Mouse (Mus musculus) liver, embryonic 15.5 days (tissue): ENCODE data around the gene Gm34653. TPM values are rescaled to one million over a fixed set of nuclear protein-coding genes. Genes with fewer than 3 reads are reported as not detected.
"Not testable (repeated sequence)": the region's sequence is repeated elsewhere in the genome, so short reads cannot be mapped to it uniquely, and the experiment has no call there.

Source experiments
- ATAC-seq: fragments of 200-750 bp; cut with Nextera tagmentation; 2 replicates; pipeline ENCODE4 v1.8.0; 2017; ENCODE audit warnings: moderate number of reproducible peaks, mild to moderate bottlenecking, moderate library complexity; ENCODE audit not compliant: insufficient read depth
- H3K27ac ChIP-seq: fragments of 300-500 bp; sonication (generic); replicated peaks from 2 replicates; pipeline ENCODE4 v1.5.1; 2015; ENCODE audit warnings: mild to moderate bottlenecking, inconsistent platforms
- H3K27me3 ChIP-seq: fragments of 300-500 bp; sonication (generic); 2 replicates; pipeline ENCODE4 v1.6.1; 2015; ENCODE audit warnings: mild to moderate bottlenecking, inconsistent platforms
- H3K36me3 ChIP-seq: fragments of 300-500 bp; sonication (generic); replicated peaks from 2 replicates; pipeline ENCODE4 v1.6.1; 2015; ENCODE audit warnings: moderate library complexity, mild to moderate bottlenecking, inconsistent platforms
- H3K4me1 ChIP-seq: fragments of 300-500 bp; sonication (generic); replicated peaks from 2 replicates; pipeline ENCODE4 v1.6.1; 2015; ENCODE audit warnings: inconsistent platforms
- H3K4me2 ChIP-seq: fragments of 300-500 bp; sonication (generic); 2 replicates; pipeline ENCODE4 v1.6.1; 2015; ENCODE audit warnings: moderate library complexity, mild to moderate bottlenecking, inconsistent platforms
- H3K4me3 ChIP-seq: fragments of 300-500 bp; sonication (generic); replicated peaks from 2 replicates; pipeline ENCODE4 v1.5.1; 2015; ENCODE audit warnings: mild to moderate bottlenecking, inconsistent platforms
- H3K9ac ChIP-seq: fragments of 300-500 bp; sonication (generic); 2 replicates; pipeline ENCODE4 v1.6.1; 2015; ENCODE audit warnings: moderate library complexity, mild to moderate bottlenecking, inconsistent platforms
- H3K9me3 ChIP-seq: fragments of 300-500 bp; sonication (generic); replicated peaks from 2 replicates; pipeline ENCODE4 v1.6.1; 2016; ENCODE audit warnings: inconsistent platforms
- WGBS: fragments of 180-500 bp; shearing (Covaris S2); methylation state at CpG from one replicate; pipeline ENCODE4 v1.1.7; 2015; ENCODE audit warnings: mixed read lengths; ENCODE audit not compliant: insufficient replicate concordance; 5-methylcytosine and 5-hydroxymethylcytosine counted together
- polyA plus RNA-seq: library from polyadenylated mRNA; unstranded; fragments of >200 nt; fragmentation: Nextera tagmentation; extraction: Ambion mirVana; gene quantifications from 2 replicates; pipeline ENCODE4 v1.2.1, GENCODE M21; 2015

Gene Gm34653
- polyA plus RNA-seq, 1 experiment from 2014 or later, result not detected

GRCm38 (mm10) chr2:34801516-34802482 is 31.0 kb upstream of the Gm34653 start:
- 6% methylated on average over 39 of the region's 39 CpGs for WGBS
- Histone ChIP-seq H3K27ac (peak overlapping the region; percentile 95), H3K27me3 (no peaks in the 10 kb centered on the region), H3K9ac (peak overlapping the region; percentile 89), H3K4me2 (peak overlapping the region; percentile 72), H3K9me3 (no peaks in the 10 kb centered on the region), H3K4me1 (peaks cover 68% of the 10 kb centered on the region), H3K36me3 (peaks cover 20% of the 10 kb centered on the region), H3K4me3 (peak overlapping the region; percentile 77)
- peak; percentile 80 for ATAC-seq

GRCm38 (mm10) chr2:34802565-34803245 is 30.1 kb upstream of the Gm34653 start:
- H3K27me3 ChIP-seq, H3K9me3 ChIP-seq: not testable (repeated sequence)
- peak overlapping the region; percentile 72 for H3K4me2 ChIP-seq
- ATAC-seq, result peak; percentile 41
- peaks cover 26% of the 10 kb centered on the region for H3K36me3 ChIP-seq
- peak overlapping the region; percentile 77 for H3K4me3 ChIP-seq
- H3K4me1 ChIP-seq, result peaks cover 76% of the 10 kb centered on the region
- peak overlapping the region; percentile 89 for H3K9ac ChIP-seq
- WGBS, result 0% methylated on average over 27 of the region's 32 CpGs
- peak overlapping the region; percentile 95 for H3K27ac ChIP-seq

DNA sequence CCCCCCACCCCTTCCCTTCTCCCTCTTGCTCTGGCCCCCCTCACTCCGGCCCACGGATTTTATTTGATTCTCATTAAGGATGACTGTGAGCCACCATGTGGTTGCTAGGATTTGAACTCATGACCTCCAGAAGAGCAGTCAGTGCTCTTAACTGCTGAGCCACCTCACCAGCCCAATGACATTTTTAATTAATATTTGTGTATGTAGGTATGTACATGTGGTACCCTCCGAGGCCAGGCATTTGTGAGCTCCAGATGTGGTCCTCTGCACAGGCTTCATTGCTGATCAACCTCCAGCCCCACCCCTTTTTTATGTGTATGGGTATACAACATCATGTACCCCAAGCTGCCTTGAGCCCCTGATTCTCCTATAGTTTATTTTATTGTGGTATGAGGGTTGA is 29.1 kb upstream of the Gm34653 start:
- H3K27ac ChIP-seq, result peak overlapping the region; percentile 90
- ATAC-seq, result no peak
- H3K27me3 ChIP-seq, result no peaks in the 10 kb centered on the region
- peak overlapping the region; percentile 33 for H3K9ac ChIP-seq
- no peaks in the 10 kb centered on the region for H3K9me3 ChIP-seq
- 76% methylated on average over 3 of the region's 3 CpGs for WGBS
- peak overlapping the region; percentile 72 for H3K4me2 ChIP-seq
- H3K4me1 ChIP-seq, result peaks cover 75% of the 10 kb centered on the region
- H3K36me3 ChIP-seq, result peaks cover 36% of the 10 kb centered on the region
- H3K4me3 ChIP-seq, result peak overlapping the region; percentile 77

GRCm38 (mm10) chr2:34804172-34804571 is 28.6 kb upstream of the Gm34653 start:
- H3K27me3 ChIP-seq, result no peaks in the 10 kb centered on the region
- peak overlapping the region; percentile 50 for H3K9ac ChIP-seq
- peak overlapping the region; percentile 77 for H3K4me3 ChIP-seq
- H3K9me3 ChIP-seq, result no peaks in the 10 kb centered on the region
- H3K27ac ChIP-seq, result peak overlapping the region; percentile 90
- WGBS, result 85% methylated on average over 2 of the region's 2 CpGs
- peak overlapping the region; percentile 72 for H3K4me2 ChIP-seq
- peaks cover 40% of the 10 kb centered on the region for H3K36me3 ChIP-seq
- H3K4me1 ChIP-seq, result peaks cover 75% of the 10 kb centered on the region
- no peak for ATAC-seq

DNA sequence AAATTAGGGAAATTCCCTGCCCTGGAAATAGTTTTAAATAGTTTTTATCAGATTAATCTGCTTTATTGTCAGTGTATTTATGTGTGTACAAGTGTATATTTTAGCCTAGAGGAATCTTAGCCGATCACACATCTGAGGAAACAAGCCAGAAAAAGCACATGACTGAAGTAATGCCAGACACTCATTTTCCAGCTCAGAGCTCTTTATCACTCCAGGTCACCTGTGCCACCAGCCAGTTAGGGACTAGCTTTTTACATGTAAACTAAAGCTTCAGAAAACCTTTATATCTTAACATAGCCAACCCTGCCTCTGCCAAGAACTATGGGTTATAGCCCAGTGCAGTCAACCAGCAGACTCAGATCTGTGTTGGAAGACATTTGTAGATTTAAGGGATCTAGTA is 28.0 kb upstream of the Gm34653 start:
- H3K27ac ChIP-seq, result peak overlapping the region; percentile 90
- H3K4me3 ChIP-seq, result peak overlapping the region; percentile 77
- H3K4me2 ChIP-seq, result peak overlapping the region; percentile 72
- no peaks in the 10 kb centered on the region for H3K9me3 ChIP-seq
- H3K36me3 ChIP-seq, result peaks cover 46% of the 10 kb centered on the region
- peak overlapping the region; percentile 50; the same call in 1 of the 2 replicates for H3K9ac ChIP-seq
- H3K4me1 ChIP-seq, result peaks cover 79% of the 10 kb centered on the region
- peak; percentile 66 for ATAC-seq
- H3K27me3 ChIP-seq, result no peaks in the 10 kb centered on the region
- WGBS, result 21% methylated on average over 1 of the region's 1 CpGs

DNA sequence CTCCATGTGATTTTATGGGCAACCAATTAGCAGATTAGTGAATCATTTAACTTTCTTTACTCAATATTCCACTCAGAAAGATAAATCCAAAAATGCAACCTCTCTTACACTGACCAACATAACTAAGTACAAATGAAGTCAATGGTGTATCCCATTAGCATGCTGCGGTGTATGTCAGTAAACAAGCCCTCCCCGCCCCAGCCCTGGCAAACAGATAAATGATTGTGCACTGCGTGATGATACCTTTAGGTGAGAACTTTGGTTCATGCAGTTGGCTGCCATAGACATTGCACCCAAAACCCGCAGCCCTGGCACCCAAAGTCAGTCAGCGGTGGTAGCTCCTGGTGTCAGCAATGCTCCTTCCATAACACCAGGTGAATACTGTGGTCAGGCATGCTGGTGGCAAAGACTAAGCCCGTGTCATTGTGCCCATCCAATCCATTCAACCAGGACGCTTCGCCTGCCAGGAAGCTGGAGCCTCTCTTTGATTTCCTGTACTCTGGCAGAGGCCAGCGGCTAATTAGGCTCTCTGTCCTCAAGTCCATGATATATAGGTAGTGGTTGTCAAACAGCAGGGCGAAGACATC is 27.4 kb upstream of the Gm34653 start:
- H3K9ac ChIP-seq, result peak overlapping the region; percentile 50; the same call in 1 of the 2 replicates
- peaks cover 79% of the 10 kb centered on the region for H3K4me1 ChIP-seq
- H3K27me3 ChIP-seq, result no peaks in the 10 kb centered on the region
- peak overlapping the region; percentile 90 for H3K27ac ChIP-seq
- peak overlapping the region; percentile 72 for H3K4me2 ChIP-seq
- WGBS, result 69% methylated on average over 10 of the region's 10 CpGs
- H3K36me3 ChIP-seq, result peaks cover 53% of the 10 kb centered on the region
- H3K9me3 ChIP-seq, result no peaks in the 10 kb centered on the region
- H3K4me3 ChIP-seq, result peak overlapping the region; percentile 22
- ATAC-seq, result peak; percentile 56

GRCm38 (mm10) chr2:34808057-34808456 is 24.8 kb upstream of the Gm34653 start:
- peaks cover 77% of the 10 kb centered on the region for H3K36me3 ChIP-seq
- WGBS, result 37% methylated on average over 2 of the region's 2 CpGs
- no peak overlapping the region for H3K4me2 ChIP-seq
- ATAC-seq, result no peak
- no peak overlapping the region for H3K4me3 ChIP-seq
- H3K9ac ChIP-seq, result no peak overlapping the region
- H3K9me3 ChIP-seq, result no peaks in the 10 kb centered on the region
- no peaks in the 10 kb centered on the region for H3K27me3 ChIP-seq
- peak overlapping the region; percentile 67 for H3K27ac ChIP-seq
- peaks cover 80% of the 10 kb centered on the region for H3K4me1 ChIP-seq

DNA sequence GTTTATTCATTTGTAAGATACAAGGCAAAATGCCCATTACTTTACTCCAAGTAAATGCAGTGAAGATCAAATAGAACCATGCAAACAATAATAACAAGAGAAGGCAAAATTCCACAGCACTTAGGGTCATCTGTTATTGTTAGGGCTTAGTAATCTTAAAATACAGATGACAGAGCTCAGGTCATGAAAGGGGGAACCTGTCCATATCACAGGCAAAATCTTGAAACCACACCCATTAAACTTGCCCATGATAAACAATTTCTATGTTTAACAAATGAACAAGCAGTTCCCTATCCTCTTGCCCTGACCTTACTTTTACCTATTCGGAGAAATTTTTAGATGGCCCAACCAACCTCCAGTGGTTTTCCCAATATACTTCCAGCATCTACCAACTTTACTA is 23.2 kb upstream of the Gm34653 start:
- H3K9me3 ChIP-seq, result no peaks in the 10 kb centered on the region
- H3K9ac ChIP-seq, result no peak overlapping the region; the same call in 1 of the 2 replicates
- peaks cover 89% of the 10 kb centered on the region for H3K36me3 ChIP-seq
- 59% methylated on average over 1 of the region's 1 CpGs for WGBS
- H3K4me3 ChIP-seq, result no peak overlapping the region
- H3K4me2 ChIP-seq, result peak overlapping the region; percentile 27
- peaks cover 68% of the 10 kb centered on the region for H3K4me1 ChIP-seq
- H3K27me3 ChIP-seq, result no peaks in the 10 kb centered on the region
- H3K27ac ChIP-seq, result peak overlapping the region; percentile 76
- ATAC-seq, result no peak

- Histone ChIP-seq H3K9me3 (no peaks in the 10 kb centered on the region), H3K36me3 (peaks cover 95% of the 10 kb centered on the region), H3K27ac (peak overlapping the region; percentile 76), H3K4me2 (0 out of 2 replicates have a peak overlapping the region, but pooled peaks have one; percentile 4), H3K4me3 (no peak overlapping the region), H3K4me1 (peaks cover 66% of the 10 kb centered on the region), H3K27me3 (no peaks in the 10 kb centered on the region), H3K9ac (0 out of 2 replicates have a peak overlapping the region, but pooled peaks have one; percentile 3)
- WGBS, result 57% methylated on average over 3 of the region's 3 CpGs
- peak; percentile 76 for ATAC-seq
Measured at GRCm38 (mm10) chr2:34810775-34811174, 22.0 kb upstream of the Gm34653 start.

DNA sequence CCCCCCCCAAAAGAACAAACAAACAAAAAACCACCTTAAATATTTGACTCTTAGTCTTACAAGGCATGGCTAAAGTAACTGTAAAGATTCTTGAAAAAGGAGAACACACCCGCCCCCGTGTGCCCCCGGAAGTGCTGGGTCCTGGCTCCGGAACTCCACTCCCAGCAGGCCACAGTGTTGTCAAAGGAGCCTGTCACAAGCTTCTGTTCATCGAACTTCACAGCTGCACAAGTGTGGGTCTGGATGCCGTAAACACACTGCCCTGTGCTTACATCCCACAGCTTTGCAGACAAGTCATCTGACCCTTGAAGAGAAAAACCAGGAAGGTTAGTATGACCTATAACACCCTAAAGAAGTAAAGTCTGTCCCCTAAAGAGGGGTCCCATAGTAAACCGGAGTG is 20.1 kb upstream of the Gm34653 start:
- H3K4me2 ChIP-seq, result no peak overlapping the region
- peaks cover 95% of the 10 kb centered on the region for H3K36me3 ChIP-seq
- 80% methylated on average over 7 of the region's 7 CpGs for WGBS
- H3K27me3 ChIP-seq, result no peaks in the 10 kb centered on the region
- no peak overlapping the region for H3K27ac ChIP-seq
- ATAC-seq, result no peak
- no peaks in the 10 kb centered on the region for H3K9me3 ChIP-seq
- no peak overlapping the region for H3K4me3 ChIP-seq
- no peak overlapping the region for H3K9ac ChIP-seq
- peaks cover 55% of the 10 kb centered on the region for H3K4me1 ChIP-seq
